Mouse (Mus musculus): ENCODE measurements around the gene Rps2.

DNA sequence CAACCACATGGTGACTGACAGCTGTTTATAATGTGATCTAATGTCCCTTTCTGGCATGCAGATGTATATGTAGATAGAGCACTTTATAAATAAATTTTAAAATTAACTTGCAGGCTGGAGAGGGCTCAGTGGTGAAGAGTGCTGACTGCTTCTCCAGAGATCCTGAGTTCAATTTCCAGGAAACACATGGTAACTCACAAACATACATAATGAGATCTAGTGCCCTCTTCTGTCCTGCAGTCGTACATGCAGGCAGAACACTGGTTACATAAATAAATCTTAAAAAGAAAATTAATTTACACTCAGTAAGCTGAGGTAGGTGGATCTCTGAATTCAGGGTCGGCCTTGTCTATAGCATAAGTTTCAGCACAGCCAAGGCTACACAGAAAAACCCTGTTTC lies 9.3 kb upstream of the Rps2 start:
- TF ChIP-seq POLR2A (IDR thresholded peaks at IDR 0.05; ENCODE audit: control insufficient read depth, low read depth, low read length) (no peak), CTCF (IDR thresholded peaks at IDR 0.05; ENCODE audit: control insufficient read depth, insufficient read depth, insufficient replicate concordance, low read depth, low read length) (no peak)

Data from testis, adult 2 months (tissue).